Mouse (Mus musculus) layer of hippocampus, adult 9-10 months (tissue): ENCODE results near the gene Kcnab1.

Experiments used
- DNase-seq: peaks from one replicate; pipeline ENCODE4 v3.0.0; 2022; ENCODE audit warnings: low spot score

The Kcnab1 gene

GRCm38 (mm10) chr3:65108945-65109921 lies at the start of gene Kcnab1:
Gene Kcnab1, plus strand, starts transcription at chr3:65109384.
- no peak for DNase-seq

DNA sequence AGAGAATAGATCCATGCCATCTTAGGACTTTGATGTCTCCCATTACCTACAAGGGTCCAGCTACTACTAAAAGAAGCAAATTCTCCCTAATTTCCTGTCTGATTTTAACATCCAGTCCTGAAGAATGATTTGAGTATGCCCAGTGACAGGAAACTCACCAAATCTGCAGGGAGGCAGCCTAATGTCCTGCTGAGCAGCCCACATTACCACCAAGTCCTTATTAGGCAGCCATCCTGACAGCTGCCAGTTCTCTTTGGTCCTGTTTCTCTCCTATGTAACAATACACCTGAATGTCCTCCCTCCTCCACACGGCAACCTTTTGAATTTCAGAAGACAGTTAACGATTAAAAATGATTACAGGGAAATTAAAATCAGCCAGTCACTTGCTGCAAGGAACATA lies 20.9 kb upstream of the Kcnab1 start:
- DNase-seq, result no peak

DNA sequence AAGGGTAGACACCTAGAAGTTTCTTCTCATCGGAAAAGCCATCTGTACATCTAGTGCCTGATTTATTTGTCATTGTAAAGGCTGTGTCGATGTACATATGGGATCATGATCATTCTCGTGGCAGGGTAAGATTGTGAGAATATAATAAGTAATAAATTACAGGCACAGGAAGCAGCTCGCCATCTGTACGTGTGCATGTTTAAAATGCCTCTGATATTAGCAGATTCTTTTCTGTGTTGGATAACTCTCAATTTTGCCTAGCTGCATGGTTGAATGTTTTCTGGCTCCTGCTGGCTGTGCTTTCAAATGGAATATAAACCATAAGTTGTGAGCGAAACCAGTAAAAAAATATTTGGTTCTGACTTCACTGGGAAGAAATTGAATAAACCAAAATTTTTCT lies 5.1 kb upstream of the Kcnab1 start:
- DNase-seq, result no peak

GRCm38 (mm10) chr3:65110190-65110589 lies 1.0 kb downstream of the Kcnab1 start:
- DNase-seq, result no peak

GRCm38 (mm10) chr3:65111176-65111575 lies 2.0 kb downstream of the Kcnab1 start:
- DNase-seq, result no peak

GRCm38 (mm10) chr3:65115164-65115563 lies 6.0 kb downstream of the Kcnab1 start:
- DNase-seq, result no peak

DNA sequence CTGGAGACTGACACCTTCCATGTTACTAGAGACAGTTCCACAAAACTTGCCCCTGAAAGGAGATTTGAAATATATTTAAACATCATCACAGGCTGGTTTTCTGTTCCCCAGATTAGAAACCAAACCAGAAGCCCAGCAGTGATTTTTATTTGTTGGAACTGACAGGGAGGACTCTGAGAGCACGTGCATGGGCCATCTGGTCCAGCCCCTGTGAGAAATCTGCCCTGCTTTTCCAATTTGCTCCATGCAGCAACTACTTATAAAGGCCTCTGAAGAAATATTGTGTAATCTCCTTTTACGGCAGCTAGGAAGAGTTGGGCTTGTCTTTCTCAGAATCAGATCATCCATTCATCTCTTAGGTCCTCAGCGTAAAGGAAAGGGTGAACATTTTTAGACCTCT lies 7.8 kb downstream of the Kcnab1 start:
- no peak for DNase-seq

DNA sequence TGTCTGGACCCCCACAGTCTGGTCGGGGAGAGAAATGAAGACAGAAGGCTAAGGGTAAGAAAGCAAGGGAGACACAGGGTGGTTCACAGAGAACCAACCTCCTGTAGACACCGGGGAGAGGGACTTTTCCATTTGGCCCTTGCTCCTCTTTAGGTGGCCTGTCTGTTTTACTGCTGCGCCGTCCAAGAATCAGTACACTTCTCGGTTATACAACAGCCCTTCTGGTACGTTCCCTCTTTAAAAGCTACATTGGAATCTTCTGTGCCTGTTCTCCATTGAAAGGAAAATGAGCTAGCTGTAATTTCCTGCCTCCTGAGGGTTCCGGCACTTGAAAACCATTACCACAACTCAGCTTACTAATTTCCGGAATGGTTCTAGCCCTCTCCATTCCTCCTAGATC lies 8.2 kb downstream of the Kcnab1 start:
- DNase-seq, result no peak

- peak; percentile 67 for DNase-seq
Observed at GRCm38 (mm10) chr3:65124975-65125374, 15.8 kb downstream of the Kcnab1 start.

GRCm38 (mm10) chr3:65129625-65130024 lies 20.4 kb downstream of the Kcnab1 start:
- DNase-seq, result no peak

GRCm38 (mm10) chr3:65134931-65135330 lies 25.7 kb downstream of the Kcnab1 start:
- DNase-seq, result no peak

- no peak for DNase-seq
Observed at GRCm38 (mm10) chr3:65136897-65137296, 27.7 kb downstream of the Kcnab1 start.

GRCm38 (mm10) chr3:65138739-65139138 lies 29.6 kb downstream of the Kcnab1 start:
- no peak for DNase-seq

- no peak for DNase-seq
Observed at GRCm38 (mm10) chr3:65145152-65145551, 36.0 kb downstream of the Kcnab1 start.

DNA sequence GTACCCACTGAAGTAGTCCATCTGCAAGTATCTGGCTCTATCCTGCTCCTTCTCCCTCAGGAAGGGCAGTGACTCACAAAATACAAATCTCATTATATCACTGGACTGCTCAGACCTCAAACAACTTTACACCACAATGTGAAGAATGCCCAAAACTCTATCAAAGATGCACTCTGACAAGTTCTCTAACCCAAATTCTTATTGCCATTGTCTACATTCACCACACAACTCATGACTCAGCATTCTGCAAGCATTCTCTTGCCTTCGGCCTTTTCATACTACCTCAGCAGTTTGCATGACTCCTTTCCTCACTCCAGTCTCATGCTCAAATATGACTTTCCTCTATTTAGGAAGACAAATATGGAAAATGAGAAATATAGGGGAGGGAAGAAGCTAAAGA lies 42.6 kb downstream of the Kcnab1 start:
- DNase-seq, result no peak

DNA sequence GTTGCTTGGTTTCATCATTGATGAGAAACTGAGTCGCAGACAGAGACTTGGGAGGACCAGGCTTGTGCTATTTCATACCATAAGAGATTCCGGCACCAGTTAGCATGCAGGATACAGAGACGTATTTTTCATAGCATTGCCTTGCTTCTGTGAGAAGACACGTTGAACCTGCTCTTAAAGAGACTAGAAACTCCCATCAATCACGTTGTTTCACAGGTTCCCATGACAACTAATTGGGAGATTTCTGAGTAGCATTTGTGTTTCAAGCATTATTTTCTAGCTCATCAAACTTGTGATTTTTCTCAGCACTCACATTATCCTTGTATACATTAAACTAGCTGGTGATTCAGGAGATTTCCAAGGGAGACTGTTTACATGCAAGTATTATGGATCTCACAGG lies 63.8 kb downstream of the Kcnab1 start:
- DNase-seq, result no peak

DNA sequence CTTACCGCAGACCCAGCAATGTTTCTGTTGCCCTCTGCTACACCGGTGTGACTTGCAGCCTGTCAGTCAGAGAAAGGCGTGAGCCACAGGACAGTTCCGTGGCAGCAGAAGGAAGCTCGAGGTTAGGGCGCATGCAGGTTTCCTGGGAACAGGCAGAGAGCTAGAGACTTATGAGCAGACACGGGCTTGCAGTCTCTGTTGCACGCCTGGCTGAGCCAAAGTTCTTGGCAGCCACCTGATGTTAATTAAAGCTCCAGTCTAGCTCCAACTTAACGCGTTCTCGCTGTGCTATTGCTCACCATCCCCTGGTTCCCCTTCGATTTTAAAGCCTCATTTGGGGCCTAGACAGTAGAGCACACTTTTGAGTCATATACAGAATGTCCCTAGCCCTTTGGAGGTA lies 65.4 kb downstream of the Kcnab1 start:
- peak; percentile 27 for DNase-seq

- DNase-seq, result no peak
Observed at GRCm38 (mm10) chr3:65175819-65176218, 66.6 kb downstream of the Kcnab1 start.

DNA sequence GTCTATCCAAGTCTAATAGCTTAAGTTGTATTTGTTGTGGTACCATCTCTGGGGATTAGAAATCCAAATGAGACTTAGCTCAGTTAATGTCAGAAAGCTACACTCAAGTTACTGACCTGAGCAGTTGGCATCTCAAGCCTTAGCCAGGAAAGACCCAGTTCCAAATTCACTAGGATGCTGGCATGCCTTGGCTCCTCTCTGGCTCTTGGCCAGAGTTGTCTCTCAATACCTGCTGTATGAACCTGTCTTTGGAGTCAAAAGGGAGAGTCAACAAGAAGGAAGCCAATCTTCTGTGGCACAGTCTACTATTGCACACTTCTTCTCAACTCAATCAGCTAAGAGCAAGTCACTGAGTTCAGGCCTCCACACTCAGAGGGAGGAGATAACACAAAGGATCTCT lies 67.7 kb downstream of the Kcnab1 start:
- DNase-seq, result no peak

DNA sequence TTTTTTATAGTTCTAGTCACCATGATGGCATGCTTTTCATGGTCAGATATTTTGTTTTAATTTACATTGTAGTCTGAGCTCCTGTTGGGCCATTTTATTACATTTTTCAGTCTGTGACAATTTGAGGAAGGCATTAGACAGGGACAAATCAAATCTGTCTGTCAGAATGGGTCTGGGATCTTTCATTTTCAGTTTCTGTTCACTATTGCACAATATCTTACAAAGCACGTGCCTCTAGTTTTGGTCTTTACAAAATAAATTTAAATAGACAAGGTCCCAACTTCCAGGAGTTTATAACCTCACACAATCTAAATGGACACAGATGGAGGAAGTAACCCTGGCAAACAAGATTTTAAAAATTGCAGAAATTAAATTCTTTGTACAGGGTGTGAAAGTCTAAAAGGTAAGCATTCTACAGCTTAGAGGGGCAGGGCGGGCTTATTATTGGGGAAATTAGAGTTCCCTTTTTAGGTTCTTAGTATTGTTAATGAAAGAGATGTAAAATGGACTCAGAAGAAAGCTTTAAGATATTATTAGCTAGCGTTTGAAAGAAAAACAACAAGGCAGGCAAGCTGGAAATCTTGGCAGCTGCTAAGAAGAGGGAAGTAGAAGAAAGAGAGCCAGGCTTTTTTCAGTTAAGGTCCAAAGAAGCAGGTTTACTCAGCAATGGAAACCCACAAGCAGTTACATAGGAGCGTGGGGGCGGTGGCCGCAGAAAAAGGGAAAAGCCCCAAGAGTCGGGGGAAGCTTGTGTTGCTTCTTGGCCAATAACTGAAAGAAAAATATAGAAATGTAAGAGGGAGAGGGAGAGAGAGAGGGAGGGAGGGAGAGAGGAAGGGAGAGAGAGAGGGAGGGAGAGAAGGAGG lies 78.9 kb downstream of the Kcnab1 start:
- no peak for DNase-seq

- no peak for DNase-seq
Observed at GRCm38 (mm10) chr3:65200611-65201010, 91.4 kb downstream of the Kcnab1 start.

DNA sequence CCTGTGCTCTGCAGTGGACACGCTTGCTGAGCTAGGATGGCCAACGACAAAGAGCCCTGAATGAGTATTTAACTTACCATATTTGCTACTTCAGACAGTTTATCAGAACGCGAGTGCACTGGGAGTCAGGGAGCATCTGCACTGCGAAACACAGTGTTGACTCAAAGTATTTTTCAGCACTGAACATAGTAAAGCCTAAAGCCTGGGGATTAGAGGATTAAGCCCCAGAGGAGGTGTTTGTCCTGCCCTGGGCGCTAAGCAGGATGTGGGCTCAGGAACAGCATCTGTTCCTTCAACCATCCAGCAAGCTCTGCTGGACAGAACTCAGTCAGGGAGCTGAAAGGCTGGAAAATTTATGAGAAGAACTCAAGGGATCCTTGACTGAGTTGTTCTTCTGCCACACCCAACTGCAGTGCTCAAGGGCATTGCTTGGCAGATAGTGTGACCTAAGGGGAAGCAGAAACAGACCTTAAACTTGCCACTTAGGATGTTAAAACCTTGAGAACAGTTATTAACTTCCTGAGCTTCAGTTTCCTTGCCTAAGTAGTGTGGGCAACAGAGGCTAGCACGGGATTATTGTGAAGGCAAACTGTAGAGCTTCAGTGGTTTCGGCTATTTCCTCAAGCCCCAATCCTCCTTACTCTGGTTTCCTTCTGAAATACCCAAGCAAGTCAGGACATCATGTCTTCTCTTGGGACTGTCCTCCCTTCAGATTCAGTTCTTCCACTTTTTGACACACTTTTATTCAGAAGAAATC lies 94.4 kb downstream of the Kcnab1 start:
- DNase-seq, result no peak
